Mouse (Mus musculus): ENCODE data around the gene Arid1b.

The Arid1b gene

GRCm38 (mm10) chr17:5295086-5295947 lies 301.2 kb downstream of the Arid1b start:
- peak; percentile 93 for DNase-seq

GRCm38 (mm10) chr17:5295948-5296262 lies 301.8 kb downstream of the Arid1b start:
- no peak for DNase-seq

- DNase-seq = no peak
Measured at GRCm38 (mm10) chr17:5297491-5297890, 303.4 kb downstream of the Arid1b start.

GRCm38 (mm10) chr17:5297984-5298383 lies 303.9 kb downstream of the Arid1b start:
- DNase-seq = no peak

GRCm38 (mm10) chr17:5298891-5299559 lies 304.9 kb downstream of the Arid1b start:
- DNase-seq = no peak

GRCm38 (mm10) chr17:5302971-5303746 lies 309.0 kb downstream of the Arid1b start:
- no peak for DNase-seq

- no peak for DNase-seq
Measured at GRCm38 (mm10) chr17:5305783-5306477, 311.8 kb downstream of the Arid1b start.

GRCm38 (mm10) chr17:5309930-5310329 lies 315.8 kb downstream of the Arid1b start:
- DNase-seq = no peak

- no peak for DNase-seq
Measured at GRCm38 (mm10) chr17:5310425-5310888, 316.3 kb downstream of the Arid1b start.

- no peak for DNase-seq
Measured at GRCm38 (mm10) chr17:5311062-5311461, 316.9 kb downstream of the Arid1b start.

GRCm38 (mm10) chr17:5312307-5312706 lies 318.2 kb downstream of the Arid1b start:
- DNase-seq = no peak

GRCm38 (mm10) chr17:5314735-5315134 lies 320.6 kb downstream of the Arid1b start:
- no peak for DNase-seq

- no peak for DNase-seq
Measured at GRCm38 (mm10) chr17:5316489-5316888, 322.4 kb downstream of the Arid1b start.

- DNase-seq = no peak
Measured at GRCm38 (mm10) chr17:5321589-5322225, 327.6 kb downstream of the Arid1b start.

GRCm38 (mm10) chr17:5322594-5322993 lies 328.5 kb downstream of the Arid1b start:
- DNase-seq = no peak

- DNase-seq = no peak
Measured at GRCm38 (mm10) chr17:5323746-5324145, 329.6 kb downstream of the Arid1b start.

GRCm38 (mm10) chr17:5324236-5324876 lies 330.2 kb downstream of the Arid1b start:
- DNase-seq = peak; percentile 58

GRCm38 (mm10) chr17:5326689-5327088 lies 332.6 kb downstream of the Arid1b start:
- no peak for DNase-seq

- no peak for DNase-seq
Measured at GRCm38 (mm10) chr17:5327480-5328180, 333.5 kb downstream of the Arid1b start.

- DNase-seq = no peak
Measured at GRCm38 (mm10) chr17:5329478-5329877, 335.3 kb downstream of the Arid1b start.

GRCm38 (mm10) chr17:5330063-5330462 lies 335.9 kb downstream of the Arid1b start:
- DNase-seq = no peak
